Mouse (Mus musculus): ENCODE measurements around the gene Phf23.
"Not testable (repeated sequence)": the region's sequence is repeated elsewhere in the genome, so short reads cannot be mapped to it uniquely, and the experiment has no call there.

Phf23 gene

DNA sequence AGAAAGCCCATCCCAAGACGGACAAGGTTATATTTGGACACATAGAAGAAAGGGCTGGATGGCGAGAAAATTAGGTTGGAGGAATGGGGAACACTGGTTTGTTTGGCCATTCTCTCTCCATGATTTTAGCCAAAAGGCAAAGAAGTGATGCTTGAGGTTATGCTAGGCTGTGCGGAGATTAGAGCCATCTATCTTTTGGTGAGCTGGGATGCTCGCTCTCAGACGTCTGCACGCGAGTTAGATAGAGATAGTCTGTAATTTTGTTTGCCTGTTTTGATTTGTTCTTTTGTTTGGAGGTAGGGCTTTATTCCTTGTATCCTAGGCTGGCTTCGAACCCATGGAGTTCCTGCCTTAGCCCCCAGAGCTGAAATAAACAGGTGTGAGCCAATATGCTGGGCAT lies 5.6 kb downstream of the Phf23 start:
- DNase-seq: no peak

DNA sequence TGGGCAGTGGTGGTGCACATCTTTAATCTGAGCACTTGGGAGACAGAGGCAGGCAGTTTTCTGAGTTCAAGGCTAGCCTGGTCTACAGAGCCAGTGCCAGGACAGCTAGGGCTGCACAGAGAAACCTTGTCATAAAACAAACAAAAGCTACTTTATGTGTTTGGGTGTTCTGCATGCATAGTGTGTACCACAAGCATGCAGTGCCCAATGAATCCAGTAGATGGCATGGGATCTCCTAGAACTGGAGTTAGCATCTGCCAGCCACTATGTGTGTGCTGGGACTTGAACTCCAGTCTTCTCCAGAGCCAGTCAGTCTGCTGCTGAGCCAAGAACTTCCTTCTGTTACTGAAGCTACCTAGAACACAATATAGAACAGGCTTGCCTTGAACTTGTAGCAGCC lies 6.3 kb downstream of the Phf23 start:
- DNase-seq: peak; percentile 50

DNA sequence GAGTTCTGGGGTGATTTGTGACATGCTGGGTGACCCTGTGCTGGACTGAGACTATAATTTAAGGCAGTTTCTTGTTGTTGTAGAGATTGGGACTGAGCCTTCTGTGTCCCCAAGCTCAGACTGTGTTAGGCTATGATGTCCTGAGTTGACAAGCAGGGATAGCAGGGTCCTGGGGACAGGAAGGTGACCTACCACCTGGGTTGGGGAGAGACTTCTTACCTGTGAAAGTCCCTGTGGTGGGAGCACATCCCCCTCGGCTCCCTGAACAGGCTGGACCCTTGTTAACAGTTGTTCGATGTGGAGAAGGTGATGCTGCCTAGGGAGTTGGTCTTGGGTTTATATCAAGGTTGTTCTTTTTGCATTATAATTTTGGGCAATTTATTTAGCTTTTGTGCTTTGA lies 6.9 kb downstream of the Phf23 start:
- DNase-seq: no peak

DNA sequence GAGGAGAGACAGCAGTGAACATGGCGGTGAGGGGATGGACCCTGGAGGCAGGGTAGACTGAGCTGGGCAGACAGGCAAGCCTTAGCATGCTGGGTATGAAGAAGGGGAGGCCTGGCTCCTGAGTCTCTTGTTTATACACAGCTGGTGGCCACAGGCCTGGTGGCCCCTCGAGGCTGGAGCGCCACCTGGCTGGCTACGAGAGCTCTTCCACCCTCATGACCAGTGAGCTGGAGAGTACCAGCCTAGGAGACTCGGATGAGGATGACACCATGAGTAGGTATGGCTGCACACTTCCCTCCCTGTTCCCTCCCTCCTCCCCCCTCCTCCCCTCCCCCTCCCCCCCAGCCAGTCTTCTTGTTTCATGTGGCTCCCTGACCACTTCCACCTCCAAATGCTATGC lies 9.9 kb downstream of the Phf23 start:
- DNase-seq: no peak

- no peak for DNase-seq
Measured at GRCm38 (mm10) chr11:70010033-70010432, 14.5 kb downstream of the Phf23 start.

- DNase-seq: no peak
Measured at GRCm38 (mm10) chr11:70010548-70010947, 15.0 kb downstream of the Phf23 start.

DNA sequence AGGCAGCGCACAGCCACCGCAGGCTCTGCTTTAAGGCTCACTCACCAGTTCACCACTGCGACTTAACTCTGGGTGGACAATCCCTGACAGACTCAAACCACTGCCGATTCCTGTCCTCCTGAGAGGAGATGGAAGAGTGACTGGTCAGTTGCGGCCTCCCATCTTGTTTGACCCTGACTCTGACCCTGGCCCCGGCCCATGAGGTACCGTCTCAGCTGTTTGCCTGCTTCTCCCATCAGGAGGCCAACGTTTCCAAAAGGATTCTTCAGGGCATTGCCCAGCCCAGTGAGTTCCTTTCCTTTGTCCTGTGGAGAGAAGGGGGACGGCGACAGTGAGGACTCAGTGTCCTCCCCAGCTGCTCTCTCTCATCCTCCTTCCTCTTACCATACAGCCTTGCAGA lies 15.4 kb downstream of the Phf23 start:
- DNase-seq: no peak

GRCm38 (mm10) chr11:70012931-70013330 lies 17.4 kb downstream of the Phf23 start:
- no peak for DNase-seq

GRCm38 (mm10) chr11:70013408-70013807 lies 17.8 kb downstream of the Phf23 start:
- no peak for DNase-seq

- no peak for DNase-seq
Measured at GRCm38 (mm10) chr11:70014051-70014450, 18.5 kb downstream of the Phf23 start.

DNA sequence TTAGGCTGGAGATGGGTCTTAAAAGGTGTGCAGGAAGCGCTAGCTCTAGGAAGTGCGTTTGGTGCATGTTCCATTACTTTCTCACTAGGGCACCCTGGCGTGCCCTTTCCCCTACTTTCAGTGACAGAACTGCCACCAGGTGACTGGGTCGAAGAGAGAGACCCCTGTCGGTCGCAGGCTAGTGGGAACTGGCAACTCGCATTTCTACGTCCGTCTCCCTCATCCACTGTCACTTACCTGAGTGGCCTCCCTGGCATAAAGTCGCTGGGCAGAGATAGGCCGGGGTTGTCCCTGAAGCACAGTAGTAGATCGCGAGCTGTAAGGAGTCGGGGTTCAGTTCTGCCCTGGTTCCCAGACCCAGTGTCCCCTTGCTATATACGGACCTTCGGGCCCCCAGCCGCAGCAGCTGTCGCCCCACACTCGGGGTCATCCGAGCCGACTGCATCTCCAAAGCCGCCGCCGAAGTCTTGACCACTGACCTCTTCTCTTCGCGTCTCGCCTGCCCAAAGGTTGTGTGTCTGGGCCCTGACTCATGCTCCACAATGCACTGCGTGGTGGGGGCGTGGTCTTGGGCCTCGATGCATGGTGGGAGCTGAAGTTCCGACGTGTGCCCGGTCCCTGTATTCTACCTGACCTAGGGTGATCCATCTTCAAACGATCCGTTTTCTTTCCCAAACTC lies 19.4 kb downstream of the Phf23 start, which contains the start of gene Acadvl:
Acadvl (minus strand) TSS at position 532 of the 679 bp plus-strand sequence.
- peak; percentile 94 for DNase-seq

DNA sequence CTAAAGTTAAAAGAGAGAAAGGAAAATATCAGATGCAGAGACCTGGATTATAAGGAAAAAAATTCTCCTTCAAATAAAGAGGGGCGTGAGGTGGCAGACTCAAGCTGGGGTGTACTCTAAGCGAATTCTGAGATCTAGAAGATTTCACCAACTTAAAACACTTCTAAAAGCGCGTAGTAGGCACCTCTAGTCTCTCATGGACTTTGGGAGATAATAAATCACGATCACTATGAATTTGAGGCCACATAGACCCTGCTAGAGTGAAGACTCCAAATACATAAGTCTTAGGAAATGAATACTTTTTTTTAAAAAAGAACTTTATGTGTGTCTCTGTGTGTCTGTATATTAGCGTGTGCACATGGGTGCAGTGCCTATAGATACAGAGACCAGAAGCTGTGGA lies 20.1 kb downstream of the Phf23 start:
- no peak for DNase-seq

GRCm38 (mm10) chr11:70016177-70016576 lies 20.6 kb downstream of the Phf23 start:
- DNase-seq: not testable (repeated sequence)

DNA sequence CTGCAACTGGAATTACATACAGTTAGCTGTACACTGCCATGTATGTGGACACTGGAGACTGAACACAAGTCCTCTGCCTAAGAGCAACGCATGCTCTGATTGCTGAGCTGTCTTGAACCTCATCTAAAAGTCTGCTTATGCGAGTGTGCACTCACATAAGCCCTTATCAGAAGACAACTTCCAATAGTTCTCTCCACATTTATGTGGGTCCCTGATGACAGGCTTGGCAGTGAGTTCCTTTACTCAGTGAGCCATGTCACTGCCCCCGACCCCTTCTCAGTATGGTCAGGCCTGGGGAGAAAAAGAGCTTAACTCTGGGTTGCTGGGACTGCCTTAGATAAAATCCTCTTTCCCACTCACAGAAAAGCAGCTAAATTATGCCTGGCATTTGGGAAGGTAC lies 21.1 kb downstream of the Phf23 start, which contains the start of gene Dlg4:
Dlg4 (plus strand) TSS at position 274 of the 400 bp plus-strand sequence.
- DNase-seq: no peak

GRCm38 (mm10) chr11:70017199-70017767 lies 21.7 kb downstream of the Phf23 start:
- DNase-seq: no peak

- DNase-seq: peak; percentile 64
Measured at GRCm38 (mm10) chr11:70018131-70018990, 22.8 kb downstream of the Phf23 start.

GRCm38 (mm10) chr11:70019495-70020021 lies 24.0 kb downstream of the Phf23 start:
- DNase-seq: no peak

DNA sequence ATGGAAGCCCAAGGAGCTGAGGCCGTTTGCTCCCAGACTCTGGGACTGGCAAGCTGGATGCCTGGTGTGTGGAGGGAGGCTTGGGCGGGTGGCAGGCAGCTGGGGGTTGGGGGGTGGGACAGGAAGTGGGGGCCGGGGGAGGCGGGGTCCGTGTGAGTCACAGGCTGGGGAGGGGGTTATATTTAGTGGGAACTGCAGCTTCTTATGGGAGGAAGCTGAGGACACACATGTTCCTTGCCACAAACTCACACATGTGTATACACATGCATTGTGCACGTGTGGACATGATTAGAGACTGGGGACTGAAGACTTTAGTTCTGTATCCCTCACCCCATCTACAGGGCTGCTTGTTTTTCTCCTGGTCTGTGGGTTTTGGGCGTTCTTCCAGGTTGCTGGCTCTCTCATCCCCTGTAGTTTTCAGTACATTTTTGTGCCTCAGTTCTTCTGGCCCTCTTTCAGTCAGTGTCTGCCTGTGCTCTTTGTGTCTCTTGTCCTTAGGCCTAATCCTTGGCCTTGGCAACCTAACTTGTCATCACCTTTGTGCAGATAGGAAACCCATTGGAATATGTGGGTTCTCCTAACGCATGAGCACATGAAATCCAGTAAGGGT lies 24.6 kb downstream of the Phf23 start:
- DNase-seq: no peak

GRCm38 (mm10) chr11:70020731-70021263 lies 25.2 kb downstream of the Phf23 start:
- DNase-seq: peak; percentile 84

- DNase-seq: peak; percentile 97
Measured at GRCm38 (mm10) chr11:70021264-70022132, 25.9 kb downstream of the Phf23 start.

DNA sequence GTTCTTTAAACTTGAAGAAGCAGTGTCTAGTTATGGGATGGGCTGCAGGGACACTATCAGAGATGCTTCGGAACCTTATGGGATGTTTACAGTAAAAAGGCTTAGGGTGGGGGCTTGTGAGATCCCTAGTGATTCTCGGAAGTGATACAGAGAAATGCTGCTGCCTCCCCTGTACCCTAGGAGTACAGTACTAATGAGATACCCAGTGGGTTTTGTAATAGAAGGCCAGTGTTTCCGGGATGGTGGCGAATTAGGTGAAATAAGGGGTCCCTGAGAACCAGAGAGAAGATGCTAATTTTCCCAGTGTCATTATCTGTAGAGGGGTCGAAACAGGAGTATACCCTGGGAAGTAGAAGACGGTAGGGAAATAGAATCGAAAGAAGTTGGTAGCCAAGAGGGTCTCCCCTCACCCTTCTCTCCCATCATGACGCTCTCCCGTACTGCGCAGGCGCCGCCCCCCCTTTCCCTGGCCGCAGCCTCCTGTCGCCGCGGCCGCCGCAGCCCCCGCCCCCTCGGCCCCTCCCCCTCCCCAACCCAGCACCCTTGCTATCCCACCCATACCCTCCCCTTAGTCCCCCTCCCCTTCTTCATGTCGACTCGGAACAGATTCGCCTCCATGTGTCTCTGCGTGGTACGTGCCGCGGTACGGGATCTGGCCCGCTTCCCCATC lies 28.0 kb downstream of the Phf23 start:
- no peak for DNase-seq
